Mouse (Mus musculus) small intestine, adult 2 months (tissue): Measurements from ENCODE around the gene Strada.

Experiments used
- CTCF ChIP-seq: fragments of 200-500 bp; IDR thresholded peaks from 2 replicates; pipeline ENCODE4 v1.5.1; 2012; ENCODE audit warnings: low read depth, mild to moderate bottlenecking, control low read depth, inconsistent platforms, low read length, moderate library complexity, mixed read lengths; ENCODE audit not compliant: insufficient replicate concordance, insufficient read length; ENCODE audit errors: extremely low read depth
- POLR2A ChIP-seq: fragments of 200-500 bp; IDR thresholded peaks from 2 replicates; pipeline ENCODE4 v1.6.1; 2012; ENCODE audit warnings: low read depth, mild to moderate bottlenecking, control low read depth, inconsistent platforms, low read length, moderate library complexity

DNA sequence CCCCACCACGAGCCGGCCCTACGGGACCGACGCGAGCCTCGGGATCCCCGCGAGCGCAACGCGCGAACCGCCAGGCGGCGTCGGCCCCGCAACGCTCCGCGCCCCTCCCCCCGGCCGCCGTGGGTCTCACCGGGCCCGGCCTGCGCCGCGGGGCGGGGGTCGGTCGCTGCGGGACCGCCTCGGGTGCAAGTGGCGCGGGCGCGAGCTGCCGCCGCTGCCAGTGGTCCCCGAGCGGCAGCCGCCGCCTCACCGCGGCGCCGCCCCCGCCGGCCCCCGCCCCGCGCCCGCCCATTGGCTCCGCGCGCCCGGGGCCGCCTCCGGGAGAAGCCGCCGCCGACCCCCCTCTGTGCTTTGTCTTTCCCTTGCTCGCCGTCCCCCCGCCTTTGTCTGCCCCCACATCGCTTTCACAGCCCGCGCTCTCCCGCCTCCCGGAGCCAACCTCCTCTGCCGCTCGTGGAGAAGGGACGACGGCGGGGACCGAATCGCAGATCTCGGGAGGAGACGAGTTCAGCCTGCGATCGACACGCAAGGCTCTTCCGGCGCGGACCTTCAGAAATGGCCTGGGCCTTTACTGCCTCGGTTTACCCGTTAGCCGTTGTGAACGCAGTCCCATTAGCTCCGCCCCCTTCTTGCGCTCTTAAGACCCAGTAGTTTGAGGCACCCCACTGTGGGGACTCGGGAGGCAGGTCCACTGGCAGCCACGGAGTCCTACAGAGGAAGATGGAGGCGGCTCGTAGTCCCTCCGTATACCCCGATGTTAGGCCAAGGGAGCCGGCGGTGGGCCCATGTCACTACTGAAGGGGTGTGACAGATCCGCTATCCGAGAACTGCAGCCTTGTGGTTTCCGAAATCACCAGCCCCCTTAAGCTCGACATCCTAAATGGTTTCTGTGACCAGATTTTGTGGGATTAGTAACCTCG is 41.8 kb downstream of the Strada start:
- TF ChIP-seq POLR2A: no peak
- TF ChIP-seq CTCF: no peak
